24 mouse cellular contexts compared by ENCODE assay signal in the genomic region with DNA sequence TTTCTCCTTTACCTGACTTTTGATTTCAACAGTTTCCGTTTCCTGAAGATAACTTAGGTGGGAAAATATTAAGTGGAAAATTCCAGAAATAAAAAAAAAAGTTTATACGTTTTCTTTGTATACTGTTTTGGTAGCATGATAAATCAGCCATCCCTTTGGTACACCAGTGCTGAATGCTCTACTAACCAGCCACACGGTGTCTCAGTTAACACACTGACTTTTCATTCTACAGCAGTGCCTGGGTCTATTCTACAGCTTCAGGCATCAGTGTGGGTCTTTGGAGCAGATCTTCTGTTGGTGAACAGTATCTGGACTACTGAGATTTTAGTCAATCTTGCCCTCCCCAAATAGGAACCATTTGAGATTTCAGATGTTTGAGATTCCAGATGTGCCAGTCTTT. TPM values are rescaled to one million over a fixed set of nuclear protein-coding genes. Genes with fewer than 3 reads are reported as not detected.
DNase-seq lines count a peak whose midpoint lies in the region; ATAC-seq and TF ChIP-seq lines count a peak whose summit lies in the region.
"Had no signal": no experiment of that assay in that cellular context is flagged by ENCODE, and none has a peak within 500 bp of the region (broad histone marks: within the 10 kb centered on the region; RNA-seq: fewer than 3 reads in every experiment).

No protein-coding gene starts in this region.

- ATAC-seq in monocyte, adult 5-6 weeks (replicated peaks; ENCODE audit: insufficient number of reproducible peaks, low FRiP score, low TSS enrichment, poor library complexity, severe bottlenecking), result no peak
- ATAC-seq: activated CD4-positive, CD25-positive, alpha-beta regulatory T cell, adult 4 months; forebrain, embryonic 13.5 days; inflammation-experienced regulatory T-cells, adult 6 months; Patski had no signal

- intact Hi-C loops in gastrocnemius, adult 2 months (cut with DNase I), result no loop called here
- intact Hi-C loops in left cerebral cortex, adult 2 months (cut with DNase I), result no loop called here

- no peak for DNase-seq in gastrocnemius, adult 2 months
- no peak for DNase-seq in gastrocnemius, adult 8-10 months (ENCODE audit: low spot score in 2 of 2)
- DNase-seq in left cerebral cortex, adult 2 months (ENCODE audit: extremely low spot score in 1 of 2, low spot score in 2 of 2), result no peak
- no peak for DNase-seq in left cerebral cortex, adult 9 months (ENCODE audit: low spot score in 2 of 2)
- peak; percentile 17 for DNase-seq in adipocyte (ENCODE audit: low spot score)
- DNase-seq: adrenal gland, adult 8-10 months; adrenal gland, postnatal 36 days; cerebellum, adult 11 months; cerebellum, adult 8-10 months; cerebellum, postnatal 14 days; gastrocnemius, postnatal 14 days; heart, adult 2 months had no signal

- TF ChIP-seq CTCF in gastrocnemius, adult 2 months (IDR thresholded peaks at IDR 0.05), result peak; percentile 1; the same call in 1 of the 2 replicates
- peak; percentile 28; the same call in 1 of the 2 replicates for TF ChIP-seq CTCF in left cerebral cortex, adult 2 months (IDR thresholded peaks at IDR 0.05)
- TF ChIP-seq CTCF in cortical plate, adult 2 months (IDR thresholded peaks at IDR 0.05; ENCODE audit: extremely low read depth, insufficient read depth, low read length), result peak; percentile 51

- no peak overlapping the region for H3K4me3 ChIP-seq in gastrocnemius, adult 2 months
- no peak overlapping the region for H3K4me3 ChIP-seq in left cerebral cortex, adult 2 months
- H3K4me3 ChIP-seq in cortical plate, adult 2 months (ENCODE audit: insufficient read depth, low read length), result no peak overlapping the region
- H3K4me3 ChIP-seq: embryonic facial prominence, embryonic 12.5 days; forebrain, embryonic 13.5 days; heart, adult 2 months; heart, embryonic 12.5 days; hindbrain, embryonic 10.5 days had no signal

- TF ChIP-seq POLR2A in cortical plate, adult 2 months (IDR thresholded peaks at IDR 0.05; ENCODE audit: extremely low read depth, insufficient read depth, low read length), result no peak

- H3K27ac ChIP-seq in gastrocnemius, adult 2 months, result no peak overlapping the region
- H3K27ac ChIP-seq in left cerebral cortex, adult 2 months, result no peak overlapping the region
- no peak overlapping the region for H3K27ac ChIP-seq in cortical plate, adult 2 months (ENCODE audit: insufficient read depth, low read length)
- H3K27ac ChIP-seq: embryonic facial prominence, embryonic 12.5 days; forebrain, embryonic 13.5 days; heart, adult 2 months; hindbrain, embryonic 10.5 days; hindbrain, embryonic 14.5 days had no signal

- peaks cover 8% of the 10 kb centered on the region for H3K4me1 ChIP-seq in cortical plate, adult 2 months (ENCODE audit: control insufficient read depth, insufficient read depth, low read length)

RNA-seq across cellular contexts. Expression of gene Mettl24, which starts 4.6 kb away (rescaled TPM):
- total RNA-seq in gastrocnemius, adult 2 months (2021), result under 1 TPM; 0.31 to 0.86 TPM
- total RNA-seq in gastrocnemius, adult 8-10 months (2022), result 1 to 10 TPM in 1 of 4 experiments, under 1 TPM in 3; 0.53 to 1.3 (median 0.60) TPM
- 1 to 10 TPM; 1.6 to 2.8 TPM for total RNA-seq in left cerebral cortex, adult 2 months (2021)
- polyA plus RNA-seq in cortical plate, adult 2 months (2012; rRNA removed), result 1.4 and 1.6 TPM in 2 replicates
- total RNA-seq in monocyte, adult 5-6 weeks (2017), result not detected in 3 replicates
- total RNA-seq: CH12.LX; common myeloid progenitor, adult 5-6 weeks had no signal
- polyA plus RNA-seq: activated CD4-positive, CD25-positive, alpha-beta regulatory T cell, adult 4 months; inflammation-experienced regulatory T-cells, adult 6 months; Patski had no signal

RNA-seq across cellular contexts. Expression of gene Ddo, which starts 48.7 kb away (rescaled TPM):
- 10 to 100 TPM; 21.5 to 36.9 TPM for total RNA-seq in gastrocnemius, adult 2 months (2021)
- total RNA-seq in gastrocnemius, adult 8-10 months (2022), result 10 to 100 TPM; 18.4 to 26.4 (median 23.0) TPM
- 10 to 100 TPM; 12.9 to 13.5 TPM for total RNA-seq in left cerebral cortex, adult 2 months (2021)
- 7.7 and 8.4 TPM in 2 replicates for polyA plus RNA-seq in cortical plate, adult 2 months (2012; rRNA removed)
- not detected in 3 replicates for total RNA-seq in monocyte, adult 5-6 weeks (2017)
- total RNA-seq: CH12.LX; common myeloid progenitor, adult 5-6 weeks had no signal
- polyA plus RNA-seq: activated CD4-positive, CD25-positive, alpha-beta regulatory T cell, adult 4 months; inflammation-experienced regulatory T-cells, adult 6 months had no signal

Comparison
In these comparisons a context has a peak if more than half of its experiments do, and no peak if none do; other contexts are left out.
1. CTCF ChIP-seq: peak in every context shown above with its lines; median percentile 51 in cortical plate, adult 2 months; 28 in left cerebral cortex, adult 2 months; 1 in gastrocnemius, adult 2 months.
2. RNA of gene Ddo, which starts 48.7 kb away (total RNA-seq): 21.5 to 36.9 TPM in gastrocnemius, adult 2 months, 18.4 to 26.4 TPM in gastrocnemius, adult 8-10 months and 12.9 to 13.5 TPM in left cerebral cortex, adult 2 months; not detected in monocyte, adult 5-6 weeks; every median in the first group is over 10 times any median in the second.